Mouse (Mus musculus) limb, embryonic 12.5 days (tissue): ENCODE data around the gene Tbcd. TPM values are rescaled to one million over a fixed set of nuclear protein-coding genes. Genes with fewer than 3 reads are reported as not detected.
"Not testable (repeated sequence)": the region's sequence is repeated elsewhere in the genome, so short reads cannot be mapped to it uniquely, and the experiment has no call there.

ENCODE experiments used
- ATAC-seq: fragments of 200-750 bp; cut with Nextera tagmentation; 2 replicates; pipeline ENCODE4 v1.8.0; 2017; ENCODE audit warnings: low read depth, moderate TSS enrichment; ENCODE audit not compliant: insufficient number of reproducible peaks, insufficient read depth, low FRiP score, low TSS enrichment
- H3K27ac ChIP-seq: fragments of 300-500 bp; sonication (generic); 2 replicates; pipeline ENCODE4 v1.5.1; 2016; ENCODE audit warnings: mild to moderate bottlenecking, moderate library complexity
- H3K27me3 ChIP-seq: fragments of 300-500 bp; sonication (generic); 2 replicates; pipeline ENCODE4 v1.6.1; 2016; ENCODE audit warnings: mild to moderate bottlenecking, moderate library complexity
- H3K36me3 ChIP-seq: fragments of 300-500 bp; sonication (generic); 2 replicates; pipeline ENCODE4 v1.6.1; 2016; ENCODE audit warnings: mild to moderate bottlenecking, moderate library complexity
- H3K4me1 ChIP-seq: fragments of 300-500 bp; sonication (generic); replicated peaks from 2 replicates; pipeline ENCODE4 v1.6.1; 2016
- H3K4me2 ChIP-seq: fragments of 300-500 bp; sonication (generic); 2 replicates; pipeline ENCODE4 v1.6.1; 2016; ENCODE audit warnings: mild to moderate bottlenecking, moderate library complexity
- H3K4me3 ChIP-seq: fragments of 300-500 bp; sonication (generic); replicated peaks from 2 replicates; pipeline ENCODE4 v1.5.1; 2016; ENCODE audit warnings: mild to moderate bottlenecking
- H3K9ac ChIP-seq: fragments of 300-500 bp; sonication (generic); replicated peaks from 2 replicates; pipeline ENCODE4 v1.6.1; 2016; ENCODE audit warnings: mild to moderate bottlenecking, moderate library complexity
- H3K9me3 ChIP-seq: fragments of 300-500 bp; sonication (generic); 2 replicates; pipeline ENCODE4 v1.6.1; 2016; ENCODE audit warnings: mild to moderate bottlenecking, moderate library complexity
- WGBS: fragments of 180-500 bp; shearing (Covaris S2); methylation state at CpG from one replicate; pipeline ENCODE4 v1.1.7; 2016; 5-methylcytosine and 5-hydroxymethylcytosine counted together
- polyA plus RNA-seq: library from polyadenylated mRNA; unstranded; fragments of >200 nt; fragmentation: Nextera tagmentation; extraction: Ambion mirVana; gene quantifications from 2 replicates; pipeline ENCODE4 v1.2.1, GENCODE M21; 2016

Gene Tbcd
- polyA plus RNA-seq, 1 experiment from 2014 or later = 50.7 TPM

DNA sequence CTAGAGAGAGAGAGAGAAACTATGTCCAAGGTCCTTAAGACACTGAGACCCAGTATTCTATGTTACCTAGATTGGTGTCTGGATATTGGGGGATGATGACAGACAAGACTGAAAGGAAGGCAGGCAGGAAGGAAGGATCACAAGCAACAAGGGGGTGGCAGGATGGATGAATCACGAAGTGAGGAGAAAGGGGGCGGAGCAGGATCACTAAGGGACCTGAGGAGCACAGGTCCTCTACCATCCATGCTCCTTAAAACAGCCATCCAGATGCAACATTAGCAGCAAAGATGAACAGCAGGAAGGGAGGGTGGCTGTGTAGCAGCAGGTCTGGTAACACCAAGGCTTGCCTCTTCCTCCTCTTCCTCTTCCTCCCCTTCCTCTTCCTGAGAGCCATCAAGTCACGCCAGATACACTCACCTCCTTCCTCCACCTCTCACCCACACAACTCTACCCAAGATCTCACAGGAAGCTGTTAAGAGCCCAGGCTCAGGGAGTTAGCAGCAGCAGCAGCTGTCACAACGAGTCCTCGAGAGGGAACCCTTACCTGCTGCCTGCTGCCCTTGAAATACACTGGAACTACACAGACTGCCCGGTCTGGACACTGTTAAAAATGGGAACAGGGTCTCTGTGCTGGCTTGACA lies 203.5 kb downstream of the Tbcd start:
- Histone ChIP-seq H3K27ac (no peak overlapping the region), H3K9me3 (no peaks in the 10 kb centered on the region), H3K4me1 (no peaks in the 10 kb centered on the region), H3K4me2 (no peak overlapping the region), H3K36me3 (peaks cover 11% of the 10 kb centered on the region; the same call in 1 of the 2 replicates), H3K4me3 (no peak overlapping the region), H3K9ac (no peak overlapping the region), H3K27me3 (no peaks in the 10 kb centered on the region)
- no peak for ATAC-seq
- 77% methylated on average over 6 of the region's 6 CpGs for WGBS

- Histone ChIP-seq H3K9me3 (no peaks in the 10 kb centered on the region), H3K36me3 (peaks cover 5% of the 10 kb centered on the region; the same call in 1 of the 2 replicates), H3K4me3 (no peak overlapping the region), H3K4me2 (no peak overlapping the region), H3K27me3 (no peaks in the 10 kb centered on the region), H3K4me1 (no peaks in the 10 kb centered on the region), H3K27ac (no peak overlapping the region), H3K9ac (no peak overlapping the region)
- 77% methylated on average over 6 of the region's 6 CpGs for WGBS
- no peak for ATAC-seq
These were observed 204.2 kb downstream of the Tbcd start for GRCm38 (mm10) chr11:121655807-121656511.

- no peak for ATAC-seq
- no peak overlapping the region for H3K9ac ChIP-seq
- no peaks in the 10 kb centered on the region for H3K9me3 ChIP-seq
- 42% methylated on average over 1 of the region's 1 CpGs for WGBS
- no peaks in the 10 kb centered on the region for H3K4me1 ChIP-seq
- H3K27me3 ChIP-seq = no peaks in the 10 kb centered on the region
- peaks cover 9% of the 10 kb centered on the region; the same call in 1 of the 2 replicates for H3K36me3 ChIP-seq
- H3K27ac ChIP-seq = no peak overlapping the region
- H3K4me2 ChIP-seq = no peak overlapping the region
- no peak overlapping the region for H3K4me3 ChIP-seq
These were observed 206.4 kb downstream of the Tbcd start for GRCm38 (mm10) chr11:121658151-121658550.

DNA sequence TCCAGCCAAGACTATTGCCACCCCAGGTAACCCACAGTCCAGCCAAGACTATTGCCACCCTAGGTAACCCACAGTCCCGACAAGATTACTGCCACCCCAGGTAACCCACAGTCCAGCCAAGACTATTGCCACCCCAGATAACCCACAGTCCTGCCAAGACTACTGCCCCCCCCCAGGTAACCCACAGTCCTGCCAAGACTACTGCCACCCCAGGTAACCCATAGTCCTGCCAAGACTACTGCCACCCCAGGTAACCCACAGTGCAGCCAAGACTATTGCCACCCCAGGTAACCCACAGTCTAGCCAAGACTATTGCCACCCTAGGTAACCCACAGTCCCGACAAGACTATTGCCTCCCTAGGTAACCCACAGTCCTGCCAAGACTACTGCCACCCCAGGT lies 208.9 kb downstream of the Tbcd start:
- H3K4me2 ChIP-seq, H3K4me3 ChIP-seq, ATAC-seq, H3K27ac ChIP-seq, H3K4me1 ChIP-seq, H3K9ac ChIP-seq, H3K9me3 ChIP-seq, H3K27me3 ChIP-seq: not testable (repeated sequence)
- 85% methylated on average over 2 of the region's 2 CpGs for WGBS
- peaks cover 16% of the 10 kb centered on the region; the same call in 1 of the 2 replicates for H3K36me3 ChIP-seq

DNA sequence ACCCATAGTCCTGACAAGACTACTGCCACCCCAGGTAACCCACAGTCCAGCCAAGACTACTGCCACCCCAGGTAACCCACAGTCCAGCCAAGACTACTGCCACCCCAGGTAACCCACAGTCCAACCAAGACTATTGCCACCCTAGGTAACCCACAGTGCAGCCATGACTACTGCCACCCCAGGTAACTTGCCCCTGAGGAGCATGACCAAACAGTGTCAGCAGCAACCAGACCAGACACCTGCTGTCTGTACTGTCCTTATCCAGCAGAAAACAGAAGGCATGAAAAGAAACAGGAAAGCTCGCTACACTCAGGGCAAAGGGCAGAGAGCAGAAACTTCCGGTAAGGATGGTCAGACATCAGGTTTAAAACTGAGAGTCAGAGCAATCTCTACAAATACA lies 209.4 kb downstream of the Tbcd start:
- no peak overlapping the region for H3K27ac ChIP-seq
- no peak overlapping the region for H3K9ac ChIP-seq
- no peaks in the 10 kb centered on the region for H3K4me1 ChIP-seq
- peaks cover 16% of the 10 kb centered on the region; the same call in 1 of the 2 replicates for H3K36me3 ChIP-seq
- 80% methylated on average over 2 of the region's 2 CpGs for WGBS
- no peaks in the 10 kb centered on the region for H3K27me3 ChIP-seq
- no peak overlapping the region for H3K4me3 ChIP-seq
- H3K4me2 ChIP-seq = no peak overlapping the region
- no peaks in the 10 kb centered on the region for H3K9me3 ChIP-seq
- no peak for ATAC-seq

Other genes with a start within 250 kb of the Tbcd start
- gene Hexdc, start 247.5 kb upstream of the Tbcd start, polyA plus RNA-seq = 9.5 and 10.6 TPM in 2 replicates
- gene Ogfod3, start 247.2 kb upstream of the Tbcd start, polyA plus RNA-seq = 16.3 and 17.5 TPM in 2 replicates
- gene Cybc1, start 222.6 kb upstream of the Tbcd start, polyA plus RNA-seq = 36.3 and 40.1 TPM in 2 replicates
- 68.4 and 75.2 TPM in 2 replicates for gene Narf, start 214.7 kb upstream of the Tbcd start, polyA plus RNA-seq
- gene Foxk2, start 192.0 kb upstream of the Tbcd start, polyA plus RNA-seq = 11.2 and 12.5 TPM in 2 replicates
- gene Wdr45b, start 97.5 kb upstream of the Tbcd start, polyA plus RNA-seq = 98.9 and 99.6 TPM in 2 replicates
- 5.5 and 6.0 TPM in 2 replicates for gene Rab40b, start 63.7 kb upstream of the Tbcd start, polyA plus RNA-seq
- gene Fn3krp, start 30.5 kb upstream of the Tbcd start, polyA plus RNA-seq = 7.6 and 8.9 TPM in 2 replicates
- 0.50 and 0.59 TPM in 2 replicates for gene Fn3k, start 17.0 kb upstream of the Tbcd start, polyA plus RNA-seq
- 1.4 and 1.6 TPM in 2 replicates for gene Zfp750, start 67.4 kb downstream of the Tbcd start, polyA plus RNA-seq
- 8.2 and 10.3 TPM in 2 replicates for gene B3gntl1, start 221.2 kb downstream of the Tbcd start, polyA plus RNA-seq
- gene Metrnl, start 249.6 kb downstream of the Tbcd start, polyA plus RNA-seq = 7.5 and 9.2 TPM in 2 replicates